Comparison of ENCODE assay signal across 8 mouse cellular contexts in genomic region chr7:102250631-102251214, GRCm38 (mm10). TPM values are rescaled to one million over a fixed set of nuclear protein-coding genes. Genes with fewer than 3 reads are reported as not detected.
A peak's percentile ranks its signal among the peaks of the same experiment; 100 is the strongest.
DNase-seq lines count a peak whose midpoint lies in the region; ATAC-seq lines count a peak whose summit lies in the region.

No protein-coding gene starts in this region.

- peak overlapping the region; percentile 83 for H3K9ac ChIP-seq in hindbrain, embryonic 12.5 days
- peak overlapping the region; percentile 95 for H3K9ac ChIP-seq in lung, embryonic 16.5 days (ENCODE audit: low read length)

- under 1% methylated on average over 26 of the region's 33 CpGs for WGBS in hindbrain, embryonic 12.5 days
- 1% methylated on average over 32 of the region's 33 CpGs for WGBS in lung, embryonic 16.5 days

- H3K4me2 ChIP-seq in hindbrain, embryonic 12.5 days (replicated peaks): peak overlapping the region; percentile 72
- peak overlapping the region; percentile 83 for H3K4me2 ChIP-seq in lung, embryonic 16.5 days (ENCODE audit: low read depth, low read length)

- peaks cover 34% of the 10 kb centered on the region for H3K4me1 ChIP-seq in hindbrain, embryonic 12.5 days
- H3K4me1 ChIP-seq in lung, embryonic 16.5 days (replicated peaks; ENCODE audit: control insufficient read depth, insufficient read depth, low read length): peaks cover 38% of the 10 kb centered on the region

- H3K27ac ChIP-seq in hindbrain, embryonic 12.5 days: peak overlapping the region; percentile 88
- peak overlapping the region; percentile 100 for H3K27ac ChIP-seq in lung, embryonic 16.5 days (ENCODE audit: low read length)

- H3K36me3 ChIP-seq in hindbrain, embryonic 12.5 days: no peaks in the 10 kb centered on the region
- no peaks in the 10 kb centered on the region for H3K36me3 ChIP-seq in lung, embryonic 16.5 days (ENCODE audit: control insufficient read depth, insufficient read depth, low read length)

- peak; percentile 93 to 95 for DNase-seq in cerebellum, postnatal 25 days
- peak; percentile 75 to 80 for DNase-seq in frontal cortex, postnatal 14 days (ENCODE audit: low spot score in 2 of 2)
- peak; percentile 80 to 89 for DNase-seq in layer of hippocampus, postnatal 10 days (ENCODE audit: low spot score in 2 of 2)
- peak; percentile 93 for DNase-seq in retina, embryonic 14.5 days (ENCODE audit: low spot score)
- peak; percentile 95 for DNase-seq in thymus, postnatal 25 days

- peak overlapping the region; percentile 63 for H3K4me3 ChIP-seq in hindbrain, embryonic 12.5 days
- peak overlapping the region; percentile 91 for H3K4me3 ChIP-seq in lung, embryonic 16.5 days (ENCODE audit: low read length)

- H3K9me3 ChIP-seq in hindbrain, embryonic 12.5 days (replicated peaks): no peaks in the 10 kb centered on the region
- no peaks in the 10 kb centered on the region for H3K9me3 ChIP-seq in lung, embryonic 16.5 days (ENCODE audit: control insufficient read depth, low read length)

- H3K27me3 ChIP-seq in hindbrain, embryonic 12.5 days: no peaks in the 10 kb centered on the region
- no peaks in the 10 kb centered on the region for H3K27me3 ChIP-seq in lung, embryonic 16.5 days (ENCODE audit: control insufficient read depth, insufficient read depth, low read depth, low read length)

- ATAC-seq in activated CD4-positive, CD25-positive, alpha-beta regulatory T cell, adult 4 months: peak; percentile 57
- peak; percentile 82 for ATAC-seq in hindbrain, embryonic 12.5 days (ENCODE audit: low FRiP score)
- ATAC-seq in lung, embryonic 16.5 days (ENCODE audit: low read depth): peak; percentile 87

RNA-seq across cellular contexts. Expression of gene Rhog, which starts 5.1 kb away (rescaled TPM):
- 100 to 1,000 TPM; 179 to 195 TPM for polyA plus RNA-seq in activated CD4-positive, CD25-positive, alpha-beta regulatory T cell, adult 4 months (2017; shearing (Covaris generic))
- polyA plus RNA-seq in hindbrain, embryonic 12.5 days (2016; fragmentation: Nextera tagmentation; extraction: Ambion mirVana): 29.8 and 29.9 TPM in 2 replicates
- total RNA-seq in layer of hippocampus, postnatal 10 days (2021): 10 to 100 TPM; 15.8 to 16.3 TPM
- 78.1 and 82.1 TPM in 2 replicates for polyA plus RNA-seq in lung, embryonic 16.5 days (2015; fragmentation: Nextera tagmentation; extraction: Ambion mirVana)

RNA-seq across cellular contexts. Expression of gene Stim1, which starts 16.9 kb away (rescaled TPM):
- polyA plus RNA-seq in activated CD4-positive, CD25-positive, alpha-beta regulatory T cell, adult 4 months (2017; shearing (Covaris generic)): 10 to 100 TPM; 39.4 to 46.8 TPM
- 14.8 and 17.1 TPM in 2 replicates for polyA plus RNA-seq in hindbrain, embryonic 12.5 days (2016; fragmentation: Nextera tagmentation; extraction: Ambion mirVana)
- 10 to 100 TPM; 56.7 to 66.1 TPM for total RNA-seq in layer of hippocampus, postnatal 10 days (2021)
- 20.6 and 21.3 TPM in 2 replicates for polyA plus RNA-seq in lung, embryonic 16.5 days (2015; fragmentation: Nextera tagmentation; extraction: Ambion mirVana)

RNA-seq across cellular contexts. Expression of gene Pgap2, which starts 40.7 kb away (rescaled TPM):
- 10 to 100 TPM; 47.6 to 62.3 TPM for polyA plus RNA-seq in activated CD4-positive, CD25-positive, alpha-beta regulatory T cell, adult 4 months (2017; shearing (Covaris generic))
- polyA plus RNA-seq in hindbrain, embryonic 12.5 days (2016; fragmentation: Nextera tagmentation; extraction: Ambion mirVana): 57.1 and 61.0 TPM in 2 replicates
- 10 to 100 TPM; 29.9 to 34.3 TPM for total RNA-seq in layer of hippocampus, postnatal 10 days (2021)
- 95.1 and 103 TPM in 2 replicates for polyA plus RNA-seq in lung, embryonic 16.5 days (2015; fragmentation: Nextera tagmentation; extraction: Ambion mirVana)

RNA-seq across cellular contexts. Expression of gene Nup98, which starts 40.7 kb away (rescaled TPM):
- polyA plus RNA-seq in activated CD4-positive, CD25-positive, alpha-beta regulatory T cell, adult 4 months (2017; shearing (Covaris generic)): 10 to 100 TPM; 33.8 to 33.9 TPM
- polyA plus RNA-seq in hindbrain, embryonic 12.5 days (2016; fragmentation: Nextera tagmentation; extraction: Ambion mirVana): 42.0 and 42.3 TPM in 2 replicates
- total RNA-seq in layer of hippocampus, postnatal 10 days (2021): 10 to 100 TPM; 33.3 to 34.0 TPM
- 32.8 and 34.4 TPM in 2 replicates for polyA plus RNA-seq in lung, embryonic 16.5 days (2015; fragmentation: Nextera tagmentation; extraction: Ambion mirVana)

Comparison
In these comparisons a context has a peak if more than half of its experiments do, and no peak if none do; other contexts are left out.
1. Peak in every context shown above with its lines: DNase-seq, ATAC-seq, H3K4me3 ChIP-seq and H3K27ac ChIP-seq.